Mouse (Mus musculus) embryonic facial prominence, embryonic 13.5 days (tissue): ENCODE results near the gene Ascc2. TPM values are rescaled to one million over a fixed set of nuclear protein-coding genes. Genes with fewer than 3 reads are reported as not detected.
A peak's percentile ranks its signal among the peaks of the same experiment; 100 is the strongest.

Source experiments
- ATAC-seq: fragments of 200-750 bp; cut with Nextera tagmentation; 2 replicates; pipeline ENCODE4 v1.8.0; 2017; ENCODE audit warnings: low read depth; ENCODE audit not compliant: insufficient number of reproducible peaks, insufficient read depth, low FRiP score, low TSS enrichment
- H3K27ac ChIP-seq: fragments of 300-500 bp; sonication (generic); 2 replicates; pipeline ENCODE4 v1.5.1; 2015; ENCODE audit warnings: moderate library complexity, mild to moderate bottlenecking, inconsistent platforms
- H3K27me3 ChIP-seq: fragments of 300-500 bp; sonication (generic); 2 replicates; pipeline ENCODE4 v1.6.1; 2015; ENCODE audit warnings: mild to moderate bottlenecking, inconsistent platforms
- H3K36me3 ChIP-seq: fragments of 300-500 bp; sonication (generic); 2 replicates; pipeline ENCODE4 v1.6.1; 2015; ENCODE audit warnings: mild to moderate bottlenecking, inconsistent platforms
- H3K4me1 ChIP-seq: fragments of 300-500 bp; sonication (generic); 2 replicates; pipeline ENCODE4 v1.6.1; 2015; ENCODE audit warnings: inconsistent platforms
- H3K4me2 ChIP-seq: fragments of 300-500 bp; sonication (generic); 2 replicates; pipeline ENCODE4 v1.6.1; 2015; ENCODE audit warnings: moderate library complexity, mild to moderate bottlenecking, inconsistent platforms
- H3K4me3 ChIP-seq: fragments of 300-500 bp; sonication (generic); 2 replicates; pipeline ENCODE4 v1.5.1; 2015; ENCODE audit warnings: mild to moderate bottlenecking, inconsistent platforms
- H3K9ac ChIP-seq: fragments of 300-500 bp; sonication (generic); 2 replicates; pipeline ENCODE4 v1.6.1; 2015; ENCODE audit warnings: mild to moderate bottlenecking, inconsistent platforms
- H3K9me3 ChIP-seq: fragments of 300-500 bp; sonication (generic); 2 replicates; pipeline ENCODE4 v1.6.1; 2016; ENCODE audit warnings: inconsistent platforms
- WGBS: fragments of 180-500 bp; shearing (Covaris S2); methylation state at CpG from one replicate; pipeline ENCODE4 v1.1.7; 2015; ENCODE audit warnings: mixed read lengths; 5-methylcytosine and 5-hydroxymethylcytosine counted together
- polyA plus RNA-seq: library from polyadenylated mRNA; unstranded; fragments of >200 nt; fragmentation: Nextera tagmentation; extraction: Ambion mirVana; gene quantifications from 2 replicates; pipeline ENCODE4 v1.2.1, GENCODE M21; 2015

Ascc2 gene
- 33.8 and 35.5 TPM in 2 replicates for polyA plus RNA-seq

GRCm38 (mm10) chr11:4637534-4638234, at the start of gene Ascc2:
TSS of gene Ascc2 (plus strand) at chr11:4637747.
- Histone ChIP-seq H3K4me1 (peaks cover 25% of the 10 kb centered on the region), H3K27me3 (no peaks in the 10 kb centered on the region), H3K4me2 (peak within 1 kb of the TSS; percentile 85), H3K4me3 (peak within 1 kb of the TSS; percentile 87), H3K9ac (peak within 1 kb of the TSS; percentile 77), H3K27ac (peak within 1 kb of the TSS; percentile 84), H3K9me3 (no peaks in the 10 kb centered on the region), H3K36me3 (peaks cover 15% of the 10 kb centered on the region; the same call in 1 of the 2 replicates)
- 0% methylated on average over 35 of the region's 35 CpGs for WGBS
- ATAC-seq, result peak; percentile 88

DNA sequence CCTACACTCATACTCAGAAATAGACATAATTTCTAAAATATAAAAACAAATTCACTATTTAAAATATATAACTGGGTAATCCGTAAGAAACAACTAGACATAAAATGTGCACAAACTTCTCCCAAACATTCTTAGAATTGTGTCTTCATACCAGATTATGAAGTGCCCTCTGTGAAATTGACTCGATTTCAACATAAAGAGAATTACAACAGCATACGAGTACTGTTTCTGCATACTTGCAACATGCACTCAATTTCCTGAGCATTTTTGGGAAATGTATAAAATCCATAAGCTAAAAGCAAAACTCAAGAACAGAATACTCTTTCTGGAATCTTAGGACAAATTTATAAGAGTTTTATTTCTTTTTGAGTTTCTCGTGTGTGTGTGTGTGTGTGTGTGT, 45.7 kb upstream of the Ascc2 start:
- peaks cover 7% of the 10 kb centered on the region; the same call in 1 of the 2 replicates for H3K36me3 ChIP-seq
- no peak overlapping the region for H3K27ac ChIP-seq
- H3K4me3 ChIP-seq, result no peak overlapping the region
- no peaks in the 10 kb centered on the region for H3K27me3 ChIP-seq
- no peak overlapping the region for H3K4me2 ChIP-seq
- peaks cover 16% of the 10 kb centered on the region for H3K4me1 ChIP-seq
- no peak overlapping the region for H3K9ac ChIP-seq
- no peaks in the 10 kb centered on the region for H3K9me3 ChIP-seq
- 75% methylated on average over 4 of the region's 4 CpGs for WGBS
- ATAC-seq, result no peak

- no peak for ATAC-seq
- Histone ChIP-seq H3K27ac (no peak overlapping the region), H3K4me3 (peak overlapping the region; percentile 98), H3K4me2 (peak overlapping the region; percentile 64), H3K27me3 (no peaks in the 10 kb centered on the region), H3K4me1 (peaks cover 16% of the 10 kb centered on the region), H3K36me3 (no peaks in the 10 kb centered on the region), H3K9ac (peak overlapping the region; percentile 97), H3K9me3 (no peaks in the 10 kb centered on the region)
- 35% methylated on average over 5 of the region's 5 CpGs for WGBS
These were observed 44.1 kb upstream of the Ascc2 start for GRCm38 (mm10) chr11:4593491-4593848.

- Histone ChIP-seq H3K4me1 (peaks cover 16% of the 10 kb centered on the region), H3K9me3 (no peaks in the 10 kb centered on the region), H3K36me3 (no peaks in the 10 kb centered on the region), H3K9ac (peak overlapping the region; percentile 97), H3K27me3 (no peaks in the 10 kb centered on the region), H3K4me2 (peak overlapping the region; percentile 64), H3K4me3 (peak overlapping the region; percentile 98), H3K27ac (peak overlapping the region; percentile 97)
- peak; percentile 82 for ATAC-seq
- under 1% methylated on average over 45 of the region's 45 CpGs for WGBS
These were observed 43.5 kb upstream of the Ascc2 start for GRCm38 (mm10) chr11:4593849-4594607.

GRCm38 (mm10) chr11:4594608-4595500, 42.7 kb upstream of the Ascc2 start, which contains the start of gene Mtmr3:
TSS of gene Mtmr3 (minus strand) at chr11:4594863.
- peak within 1 kb of the TSS; percentile 98 for H3K4me3 ChIP-seq
- no peaks in the 10 kb centered on the region for H3K27me3 ChIP-seq
- H3K4me2 ChIP-seq, result peak within 1 kb of the TSS; percentile 64
- 6% methylated on average over 31 of the region's 53 CpGs for WGBS
- H3K27ac ChIP-seq, result peak within 1 kb of the TSS; percentile 97
- no peaks in the 10 kb centered on the region for H3K9me3 ChIP-seq
- peak; percentile 91 for ATAC-seq
- H3K36me3 ChIP-seq, result no peaks in the 10 kb centered on the region
- peak within 1 kb of the TSS; percentile 97 for H3K9ac ChIP-seq
- H3K4me1 ChIP-seq, result peaks cover 16% of the 10 kb centered on the region

DNA sequence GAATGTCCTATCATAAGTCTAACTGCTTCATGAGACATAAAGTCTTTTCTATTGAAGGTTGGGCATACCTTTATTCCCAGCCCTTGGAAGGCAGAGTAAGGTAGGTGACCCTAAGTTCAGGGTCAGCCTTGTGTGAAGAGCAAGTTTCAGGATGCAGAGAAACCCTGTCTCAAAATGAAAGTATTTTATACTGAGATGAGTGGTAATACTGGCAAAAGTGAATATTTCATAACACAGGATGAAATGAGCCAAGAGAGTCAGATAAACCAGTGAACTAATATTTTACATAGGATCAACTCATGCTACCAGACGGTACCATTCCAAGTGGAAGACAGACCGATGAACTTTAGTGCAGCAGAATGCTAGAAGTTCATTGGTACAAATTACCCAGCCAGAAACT, 39.1 kb upstream of the Ascc2 start:
- WGBS, result 82% methylated on average over 2 of the region's 2 CpGs
- no peaks in the 10 kb centered on the region for H3K36me3 ChIP-seq
- H3K4me1 ChIP-seq, result peaks cover 12% of the 10 kb centered on the region
- H3K4me3 ChIP-seq, result no peak overlapping the region
- no peak for ATAC-seq
- H3K9me3 ChIP-seq, result no peaks in the 10 kb centered on the region
- no peak overlapping the region for H3K27ac ChIP-seq
- no peaks in the 10 kb centered on the region for H3K27me3 ChIP-seq
- H3K4me2 ChIP-seq, result no peak overlapping the region
- H3K9ac ChIP-seq, result no peak overlapping the region

DNA sequence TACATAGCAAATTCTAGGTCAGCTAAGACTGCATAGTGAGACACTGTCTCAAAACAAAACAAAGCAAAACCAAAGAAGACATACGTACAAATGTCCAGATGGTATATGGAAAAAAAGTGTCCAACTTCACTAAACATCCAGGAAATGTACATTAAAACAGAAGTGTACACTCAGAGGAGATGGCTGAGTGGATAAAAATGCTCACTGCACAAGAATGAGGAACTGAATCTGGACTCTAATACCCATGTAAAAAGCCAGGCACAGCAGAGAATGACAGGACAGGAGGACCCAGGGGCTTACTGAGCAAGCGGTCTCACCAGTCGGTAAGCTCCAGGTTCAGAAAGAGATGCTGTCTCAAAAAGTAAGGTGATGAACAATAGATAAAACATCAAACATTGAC, 37.6 kb upstream of the Ascc2 start:
- Histone ChIP-seq H3K4me3 (no peak overlapping the region), H3K27ac (no peak overlapping the region), H3K27me3 (no peaks in the 10 kb centered on the region), H3K9ac (no peak overlapping the region), H3K9me3 (no peaks in the 10 kb centered on the region), H3K4me2 (no peak overlapping the region), H3K4me1 (peaks cover 10% of the 10 kb centered on the region), H3K36me3 (no peaks in the 10 kb centered on the region)
- no peak for ATAC-seq
- WGBS, result 87% methylated on average over 3 of the region's 3 CpGs

GRCm38 (mm10) chr11:4601890-4602289, 35.7 kb upstream of the Ascc2 start:
- WGBS, result 72% methylated on average over 5 of the region's 5 CpGs
- H3K4me1 ChIP-seq, result peaks cover 10% of the 10 kb centered on the region
- no peaks in the 10 kb centered on the region for H3K27me3 ChIP-seq
- H3K27ac ChIP-seq, result no peak overlapping the region
- H3K36me3 ChIP-seq, result no peaks in the 10 kb centered on the region
- H3K9ac ChIP-seq, result no peak overlapping the region
- no peak overlapping the region for H3K4me2 ChIP-seq
- no peaks in the 10 kb centered on the region for H3K9me3 ChIP-seq
- no peak for ATAC-seq
- no peak overlapping the region for H3K4me3 ChIP-seq

GRCm38 (mm10) chr11:4602691-4603441, 34.7 kb upstream of the Ascc2 start:
- no peak overlapping the region for H3K27ac ChIP-seq
- H3K9ac ChIP-seq, result no peak overlapping the region
- no peaks in the 10 kb centered on the region for H3K36me3 ChIP-seq
- no peak for ATAC-seq
- peaks cover 10% of the 10 kb centered on the region for H3K4me1 ChIP-seq
- H3K27me3 ChIP-seq, result no peaks in the 10 kb centered on the region
- H3K4me3 ChIP-seq, result no peak overlapping the region
- 44% methylated on average over 12 of the region's 12 CpGs for WGBS
- peak overlapping the region; percentile 26; the same call in 1 of the 2 replicates for H3K4me2 ChIP-seq
- no peaks in the 10 kb centered on the region for H3K9me3 ChIP-seq

GRCm38 (mm10) chr11:4604441-4604840, 33.1 kb upstream of the Ascc2 start:
- Histone ChIP-seq H3K36me3 (no peaks in the 10 kb centered on the region), H3K9me3 (no peaks in the 10 kb centered on the region), H3K4me1 (peaks cover 10% of the 10 kb centered on the region), H3K27ac (no peak overlapping the region), H3K4me3 (no peak overlapping the region), H3K4me2 (no peak overlapping the region), H3K27me3 (no peaks in the 10 kb centered on the region), H3K9ac (no peak overlapping the region)
- ATAC-seq, result no peak
- WGBS, result 63% methylated on average over 6 of the region's 6 CpGs

DNA sequence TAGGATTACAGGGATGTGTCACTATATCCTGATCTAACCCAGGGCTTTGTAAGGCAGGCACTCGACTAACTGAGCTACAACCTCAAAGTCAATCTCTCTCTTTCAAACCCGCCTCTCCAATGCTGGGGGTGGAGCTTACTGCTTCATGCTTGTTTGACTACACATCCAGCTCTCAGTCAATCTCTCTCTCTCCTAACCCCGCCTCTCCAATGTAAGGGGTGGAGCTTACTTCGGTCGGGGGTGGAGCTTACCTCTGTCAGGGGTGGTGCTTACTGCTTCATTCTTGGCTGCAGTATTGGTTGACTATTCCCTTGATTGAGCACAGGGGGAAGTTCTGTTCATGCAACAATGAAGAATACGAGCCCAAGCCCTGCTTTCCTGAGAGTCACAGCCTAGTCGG, 32.1 kb upstream of the Ascc2 start:
- Histone ChIP-seq H3K4me2 (no peak overlapping the region), H3K9ac (no peak overlapping the region), H3K27me3 (no peaks in the 10 kb centered on the region), H3K4me3 (no peak overlapping the region), H3K27ac (no peak overlapping the region), H3K9me3 (no peaks in the 10 kb centered on the region), H3K4me1 (peaks cover 10% of the 10 kb centered on the region), H3K36me3 (no peaks in the 10 kb centered on the region)
- WGBS, result 58% methylated on average over 7 of the region's 7 CpGs
- ATAC-seq, result no peak
